Mouse (Mus musculus) kidney, adult 10 weeks (tissue): ENCODE measurements around the gene Pcbp4. TPM values are rescaled to one million over a fixed set of nuclear protein-coding genes. Genes with fewer than 3 reads are reported as not detected.

Experiments used
- polyA plus RNA-seq: library from polyadenylated mRNA; stranded (reverse); fragments of 350-450 nt; fragmentation: Illumina TruSeq; extraction: RNeasy Lipid Tissue Mini Kit (QIAGEN cat#74804); gene quantifications from one replicate; pipeline ENCODE4 v1.2.3, GENCODE M21; 2014; ENCODE audit warnings: low read depth, low replicate concordance

Pcbp4 gene
- polyA plus RNA-seq, result 2.1 TPM

DNA sequence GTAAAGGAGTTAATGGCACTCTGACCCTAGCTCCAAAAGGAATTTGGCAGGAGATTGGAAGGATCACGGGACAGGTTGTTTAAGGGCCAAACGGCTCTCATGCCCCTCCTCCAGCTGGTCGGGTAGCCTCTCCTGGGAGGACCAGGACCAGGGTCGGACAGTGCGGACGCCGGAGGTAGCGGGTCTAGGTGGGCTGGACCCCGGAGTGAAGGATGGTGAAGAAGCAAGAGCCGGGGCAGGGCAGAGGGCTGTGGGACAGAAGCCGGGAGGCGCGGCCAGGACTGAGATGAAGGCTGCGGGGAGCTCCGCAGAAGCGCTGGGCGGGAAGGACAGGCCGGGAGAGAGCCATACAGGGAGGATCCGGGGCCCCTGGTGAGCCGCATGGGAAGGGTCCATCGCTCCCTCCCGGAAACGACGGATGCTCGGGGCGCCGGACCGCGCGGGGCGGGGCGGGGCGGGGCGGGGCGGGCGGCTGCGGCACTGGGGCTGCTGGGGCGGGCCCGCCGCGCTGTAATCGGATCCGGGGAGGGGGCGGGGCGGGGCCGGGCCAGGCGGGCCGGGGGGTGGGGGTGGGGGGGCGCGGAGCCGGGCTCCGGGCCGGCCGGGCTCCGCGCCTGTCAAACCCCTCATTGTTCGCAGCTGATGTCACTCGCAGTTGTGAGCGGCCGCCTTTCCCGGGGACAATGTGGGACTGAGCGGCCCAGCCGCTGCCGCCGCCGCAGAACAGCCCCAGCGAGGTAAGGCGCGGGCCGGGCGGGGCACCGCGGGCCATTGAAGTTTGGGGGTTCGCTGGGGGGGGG, at the start of gene Pcbp4:
Gene Pcbp4, plus strand, starts transcription at position 21 of the 800 bp plus-strand sequence.

DNA sequence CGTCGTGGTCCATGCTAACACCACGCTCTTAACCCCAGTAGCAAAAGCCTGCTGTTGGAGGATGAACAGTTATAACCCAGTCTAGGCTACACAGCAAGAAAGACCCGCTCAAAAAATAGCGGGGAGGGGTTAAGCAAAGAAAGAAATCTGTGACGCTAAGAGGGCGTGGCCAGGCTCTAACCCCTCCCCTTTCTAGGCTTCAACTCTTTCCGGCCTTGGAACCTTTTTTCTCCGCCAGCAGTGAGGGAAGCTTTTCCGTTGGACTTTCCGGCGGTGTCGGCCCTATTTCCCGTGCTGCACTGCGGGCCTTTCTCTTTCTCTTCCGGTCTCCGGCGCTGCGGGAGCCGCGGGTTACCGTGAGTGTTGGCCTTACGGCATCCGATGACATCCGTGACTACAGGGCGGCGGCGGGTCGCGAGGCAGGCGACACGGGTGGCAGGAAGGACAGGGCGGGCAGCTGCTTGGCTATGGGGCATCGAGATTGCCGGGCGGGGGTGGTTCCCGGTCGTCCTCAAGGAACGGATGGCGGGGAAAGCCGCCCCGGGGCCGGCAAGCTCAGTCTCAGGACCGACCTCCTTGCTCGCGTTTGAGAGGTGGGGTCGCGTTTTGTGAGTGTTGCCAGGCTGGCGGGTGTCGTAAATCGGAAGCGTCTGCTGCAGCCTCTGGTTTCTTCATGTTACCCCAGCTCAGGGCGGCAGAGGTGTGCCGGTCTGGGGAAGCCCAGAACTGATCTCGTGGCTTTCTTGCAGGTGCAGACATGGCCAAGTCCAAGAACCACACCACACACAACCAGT, 23.7 kb upstream of the Pcbp4 start, which contains the start of gene Rpl29:
Gene Rpl29, plus strand, starts transcription at position 234 of the 794 bp plus-strand sequence.

DNA sequence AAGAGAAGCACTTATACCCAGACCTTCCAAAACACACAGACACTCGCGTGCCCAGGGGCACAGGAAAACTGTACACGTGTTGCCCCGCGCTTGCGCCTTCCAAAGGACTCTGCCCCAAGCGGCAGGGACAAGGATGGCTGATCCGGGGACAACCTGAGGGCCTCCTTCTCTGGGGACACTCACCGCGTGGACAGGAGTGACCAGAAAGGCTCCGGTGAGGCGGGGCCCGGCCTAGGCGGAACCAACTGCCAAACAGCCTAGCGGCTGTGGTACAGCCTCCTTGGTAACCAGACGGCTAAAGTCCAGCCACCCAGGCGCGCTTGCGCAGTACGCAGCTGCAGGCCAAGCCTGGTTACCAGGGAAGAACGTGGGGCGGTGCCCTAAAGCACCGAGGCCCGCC, 5.7 kb upstream of the Pcbp4 start, which contains the start of the genes Abhd14b and Abhd14a:
Gene Abhd14b, plus strand, starts transcription at position 112 of the 400 bp plus-strand sequence.
Gene Abhd14a, minus strand, starts transcription at position 331 of the 400 bp plus-strand sequence.

DNA sequence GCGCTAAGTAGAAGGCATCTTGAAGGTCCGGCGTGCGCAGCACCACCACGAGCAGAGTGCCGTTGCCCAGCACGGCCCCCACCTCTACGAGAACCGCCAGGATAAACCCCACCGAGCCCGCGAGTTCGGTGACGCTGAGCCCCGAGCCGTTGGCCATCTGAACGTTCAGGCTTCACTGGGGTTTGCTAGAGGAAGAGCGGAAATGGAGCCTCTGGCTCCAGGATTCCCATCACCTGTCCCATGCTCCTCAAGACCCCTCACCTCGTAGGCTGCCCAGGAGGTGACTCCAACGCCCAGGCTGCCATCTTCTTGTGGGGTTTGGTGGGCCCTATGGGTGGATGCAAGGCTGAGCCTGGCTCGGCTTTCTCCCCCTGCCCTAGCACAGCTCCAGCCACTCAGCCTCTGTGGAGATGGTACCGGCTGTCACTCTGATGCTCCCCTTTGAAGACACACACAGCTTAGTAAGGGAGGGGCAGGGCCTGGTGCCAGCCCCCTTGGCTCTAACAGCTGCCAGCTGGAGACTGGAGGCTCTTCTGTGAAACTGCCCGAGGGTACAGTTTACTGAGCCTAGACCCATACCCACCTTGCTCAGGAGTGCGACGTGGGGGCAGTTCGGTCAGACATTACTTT, 12.6 kb downstream of the Pcbp4 start, which contains the start of gene Gpr62:
Gene Gpr62, minus strand, starts transcription at position 368 of the 630 bp plus-strand sequence.

DNA sequence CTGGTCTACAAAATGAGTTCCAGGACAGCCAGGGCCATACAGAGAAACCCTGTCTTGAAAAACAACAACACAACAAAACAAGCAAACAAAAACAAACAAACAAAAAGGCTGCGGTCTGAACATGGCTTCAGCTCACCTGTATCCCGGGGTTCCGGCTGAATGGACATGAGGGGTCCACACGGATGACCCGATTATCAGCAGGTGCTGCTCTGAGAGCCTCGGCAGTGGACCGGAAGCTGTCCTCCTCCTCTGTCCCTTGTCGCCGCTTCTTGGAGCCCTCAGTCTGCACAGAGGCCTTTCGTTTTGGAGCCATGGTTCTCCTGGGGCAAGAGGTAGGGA, 22.5 kb downstream of the Pcbp4 start, which contains the start of gene Rrp9:
Gene Rrp9, plus strand, starts transcription at position 301 of the 339 bp plus-strand sequence.

DNA sequence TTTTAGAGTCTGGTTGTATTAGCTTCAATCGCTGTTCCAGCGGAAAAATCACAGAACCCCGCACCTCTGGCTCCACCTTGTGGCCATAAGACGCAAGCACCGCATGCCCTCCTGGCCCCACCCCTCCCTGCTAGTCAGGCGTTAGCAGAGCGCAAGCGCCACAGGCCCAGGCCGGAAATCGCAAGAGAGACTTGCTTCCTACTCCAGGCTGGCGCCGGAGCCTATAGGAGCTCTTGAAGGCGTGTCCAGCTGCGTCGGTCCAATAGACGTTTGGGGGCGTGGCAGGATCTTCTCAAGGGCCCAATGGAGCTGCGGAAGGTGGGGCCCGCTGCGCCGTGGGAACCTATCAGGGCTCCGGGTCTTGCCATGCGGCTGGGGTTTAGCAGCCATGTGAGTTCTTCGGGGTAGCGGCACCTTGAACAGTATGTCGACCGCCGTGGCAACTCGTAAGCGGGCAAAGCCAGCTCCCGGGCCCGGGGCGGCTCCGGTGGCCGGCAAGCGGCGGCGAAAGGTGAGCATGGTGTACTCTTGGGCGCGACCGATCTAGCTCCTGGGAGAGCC, 23.9 kb downstream of the Pcbp4 start, which contains the start of gene Parp3:
Gene Parp3, minus strand, starts transcription at position 26 of the 561 bp plus-strand sequence.

DNA sequence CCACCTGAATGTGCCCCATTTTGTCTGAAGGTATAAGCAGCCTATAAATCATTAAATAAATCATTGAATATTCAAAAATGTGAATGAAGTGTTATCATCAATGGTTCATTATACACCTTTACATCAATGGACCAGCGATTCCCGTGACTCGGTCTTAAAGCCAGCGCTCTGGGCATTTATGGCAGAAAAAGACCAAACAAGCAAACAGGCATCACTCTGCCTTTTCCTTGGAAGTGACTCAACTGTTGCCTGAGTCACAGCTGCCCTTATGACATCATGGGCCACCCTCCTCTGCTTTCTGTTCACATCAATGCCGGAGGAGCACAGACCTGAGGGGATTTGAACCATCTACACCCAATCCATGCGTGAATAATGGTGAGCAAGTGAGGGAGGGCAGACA, 46.6 kb downstream of the Pcbp4 start, which contains the start of gene Iqcf1:
Gene Iqcf1, plus strand, starts transcription at position 301 of the 400 bp plus-strand sequence.

Other genes starting within 250 kb of the Pcbp4 start
- gene Tlr9, start 230.7 kb upstream of the Pcbp4 start, polyA plus RNA-seq, result not detected
- 43.8 TPM for gene Alas1, start 204.6 kb upstream of the Pcbp4 start, polyA plus RNA-seq
- gene Poc1a, start 172.2 kb upstream of the Pcbp4 start, polyA plus RNA-seq, result not detected
- 14.0 TPM for gene Dusp7, start 84.7 kb upstream of the Pcbp4 start, polyA plus RNA-seq
- gene Rpl29, start 23.8 kb upstream of the Pcbp4 start, polyA plus RNA-seq, result 24.8 TPM
- 8.3 TPM for gene Acy1, start 15.0 kb upstream of the Pcbp4 start, polyA plus RNA-seq
- 112 TPM for gene Abhd14b, start 5.8 kb upstream of the Pcbp4 start, polyA plus RNA-seq
- 0.73 TPM for gene Abhd14a, start 5.6 kb upstream of the Pcbp4 start, polyA plus RNA-seq
- not detected for gene Gpr62, start 12.6 kb downstream of the Pcbp4 start, polyA plus RNA-seq
- 1.5 TPM for gene Rrp9, start 22.7 kb downstream of the Pcbp4 start, polyA plus RNA-seq
- gene Parp3, start 23.7 kb downstream of the Pcbp4 start, polyA plus RNA-seq, result 7.8 TPM
- gene Iqcf1, start 46.7 kb downstream of the Pcbp4 start, polyA plus RNA-seq, result not detected
- not detected for gene Iqcf5, start 61.3 kb downstream of the Pcbp4 start, polyA plus RNA-seq
- gene Iqcf3, start 108.3 kb downstream of the Pcbp4 start, polyA plus RNA-seq, result not detected
- gene Iqcf4, start 117.7 kb downstream of the Pcbp4 start, polyA plus RNA-seq, result not detected
- gene Iqcf6, start 173.3 kb downstream of the Pcbp4 start, polyA plus RNA-seq, result not detected
- not detected for gene Grm2, start 202.8 kb downstream of the Pcbp4 start, polyA plus RNA-seq
- gene Tex264, start 232.6 kb downstream of the Pcbp4 start, polyA plus RNA-seq, result 5.0 TPM